Mouse (Mus musculus): ENCODE results near the gene Tjp3.

DNA sequence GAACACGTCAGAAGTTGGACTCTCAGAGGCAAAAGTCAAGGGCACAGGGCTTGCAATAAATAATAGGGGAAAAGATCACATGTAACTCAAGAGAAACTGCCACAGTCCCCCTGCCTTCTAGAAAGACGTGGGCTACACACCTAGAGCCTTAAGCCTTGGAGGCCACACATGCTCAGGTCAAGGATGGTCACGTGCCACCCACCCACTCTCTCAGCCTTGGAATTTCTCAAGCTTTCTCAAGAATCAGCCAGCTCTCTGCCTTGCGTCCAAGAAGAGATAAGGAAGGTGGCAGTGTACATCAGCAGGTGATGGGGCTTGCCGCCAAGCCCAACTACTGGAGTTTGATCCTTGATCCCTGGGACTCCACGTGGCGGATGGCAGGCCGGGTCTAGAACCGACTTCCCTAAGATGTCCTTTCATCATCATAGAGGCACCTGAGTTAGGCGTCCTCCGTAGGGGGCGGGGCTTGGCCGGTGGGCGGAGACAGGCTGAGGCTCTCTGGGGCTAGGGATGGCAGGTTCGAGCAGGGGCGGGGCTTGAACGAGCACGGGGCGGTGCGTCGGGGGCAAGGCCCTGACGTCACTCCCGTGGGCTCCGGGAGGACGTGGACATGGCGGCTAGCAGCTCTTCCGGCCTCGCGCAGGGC, 58.7 kb downstream of the Tjp3 start, which contains the start of gene Zfr2:
- TF ChIP-seq CTCF (IDR thresholded peaks at IDR 0.05; ENCODE audit: low read depth) (no peak), EP300 (IDR thresholded peaks at IDR 0.05; ENCODE audit: low read depth) (no peak)
